Mouse (Mus musculus): ENCODE data around the gene Slc35f1. TPM values are rescaled to one million over a fixed set of nuclear protein-coding genes. Genes with fewer than 3 reads are reported as not detected.
A peak's percentile ranks its signal among the peaks of the same experiment; 100 is the strongest.

The Slc35f1 gene
- polyA plus RNA-seq, 1 experiment from 2014 or later = 0.05 TPM

- H3K27me3 ChIP-seq (replicated peaks; ENCODE audit: insufficient read depth, low read length) = no peaks in the 10 kb centered on the region
These were observed 53.5 kb downstream of the Slc35f1 start for GRCm38 (mm10) chr10:52743831-52744230.

GRCm38 (mm10) chr10:52748028-52748597 lies 57.8 kb downstream of the Slc35f1 start:
- ATAC-seq = no peak
- no peak overlapping the region for H3K4me2 ChIP-seq (replicated peaks; ENCODE audit: low read depth, low read length)
- no peaks in the 10 kb centered on the region for H3K27me3 ChIP-seq (replicated peaks; ENCODE audit: insufficient read depth, low read length)
- no peak overlapping the region for H3K27ac ChIP-seq (ENCODE audit: low read length)
- 80% methylated on average over 4 of the region's 4 CpGs for WGBS
- H3K36me3 ChIP-seq (ENCODE audit: insufficient read depth, low read length) = no peaks in the 10 kb centered on the region
- TF ChIP-seq CTCF (IDR thresholded peaks at IDR 0.05) = no peak
- no peak for TF ChIP-seq EP300 (IDR thresholded peaks at IDR 0.05)
- DNase-seq (ENCODE audit: low spot score) = no peak
- H3K9ac ChIP-seq (replicated peaks; ENCODE audit: low read depth) = no peak overlapping the region
- no peak overlapping the region for H3K4me3 ChIP-seq (ENCODE audit: low read depth, low read length)
- no peaks in the 10 kb centered on the region for H3K9me3 ChIP-seq (ENCODE audit: low read length)
- no peaks in the 10 kb centered on the region for H3K4me1 ChIP-seq (ENCODE audit: insufficient read depth, low read depth, low read length)

More at GRCm38 (mm10) chr10:52743831-52744230, 53.5 kb downstream of the Slc35f1 start:
- DNase-seq (ENCODE audit: low spot score) (no peak), ATAC-seq (no peak)
- Histone ChIP-seq H3K36me3 (ENCODE audit: insufficient read depth, low read length) (no peaks in the 10 kb centered on the region), H3K4me2 (replicated peaks; ENCODE audit: low read depth, low read length) (no peak overlapping the region), H3K4me1 (ENCODE audit: insufficient read depth, low read depth, low read length) (no peaks in the 10 kb centered on the region), H3K4me3 (ENCODE audit: low read depth, low read length) (no peak overlapping the region), H3K27ac (ENCODE audit: low read length) (no peak overlapping the region), H3K9me3 (ENCODE audit: low read length) (no peaks in the 10 kb centered on the region), H3K9ac (replicated peaks; ENCODE audit: low read depth) (no peak overlapping the region)
- WGBS = 98% methylated on average over 3 of the region's 3 CpGs
- TF ChIP-seq CTCF (IDR thresholded peaks at IDR 0.05) (no peak), EP300 (IDR thresholded peaks at IDR 0.05) (no peak)

GRCm38 (mm10) chr10:52755949-52756679 lies 65.8 kb downstream of the Slc35f1 start:
- no peak overlapping the region for H3K4me3 ChIP-seq (ENCODE audit: low read depth, low read length)
- 45% methylated on average over 13 of the region's 13 CpGs for WGBS
- H3K27me3 ChIP-seq (replicated peaks; ENCODE audit: insufficient read depth, low read length) = no peaks in the 10 kb centered on the region
- H3K36me3 ChIP-seq (ENCODE audit: insufficient read depth, low read length) = no peaks in the 10 kb centered on the region
- TF ChIP-seq EP300 (IDR thresholded peaks at IDR 0.05) = no peak
- TF ChIP-seq CTCF (IDR thresholded peaks at IDR 0.05) = no peak
- no peaks in the 10 kb centered on the region for H3K4me1 ChIP-seq (ENCODE audit: insufficient read depth, low read depth, low read length)
- H3K4me2 ChIP-seq (replicated peaks; ENCODE audit: low read depth, low read length) = no peak overlapping the region
- no peak overlapping the region for H3K9ac ChIP-seq (replicated peaks; ENCODE audit: low read depth)
- H3K9me3 ChIP-seq (ENCODE audit: low read length) = no peaks in the 10 kb centered on the region
- ATAC-seq (no peak), DNase-seq (ENCODE audit: low spot score) (no peak)
- H3K27ac ChIP-seq (ENCODE audit: low read length) = no peak overlapping the region

GRCm38 (mm10) chr10:52757496-52758260 lies 67.3 kb downstream of the Slc35f1 start:
- WGBS = 86% methylated on average over 4 of the region's 4 CpGs
- Histone ChIP-seq H3K36me3 (ENCODE audit: insufficient read depth, low read length) (no peaks in the 10 kb centered on the region), H3K9me3 (ENCODE audit: low read length) (no peaks in the 10 kb centered on the region), H3K4me1 (ENCODE audit: insufficient read depth, low read depth, low read length) (no peaks in the 10 kb centered on the region), H3K27me3 (replicated peaks; ENCODE audit: insufficient read depth, low read length) (no peaks in the 10 kb centered on the region), H3K4me2 (replicated peaks; ENCODE audit: low read depth, low read length) (no peak overlapping the region), H3K27ac (ENCODE audit: low read length) (no peak overlapping the region), H3K9ac (replicated peaks; ENCODE audit: low read depth) (no peak overlapping the region), H3K4me3 (ENCODE audit: low read depth, low read length) (no peak overlapping the region)
- ATAC-seq (no peak), DNase-seq (ENCODE audit: low spot score) (no peak)
- TF ChIP-seq EP300 (IDR thresholded peaks at IDR 0.05) = no peak
- TF ChIP-seq CTCF (IDR thresholded peaks at IDR 0.05) = no peak

- H3K4me2 ChIP-seq (replicated peaks; ENCODE audit: low read depth, low read length) = no peak overlapping the region
- no peaks in the 10 kb centered on the region for H3K36me3 ChIP-seq (ENCODE audit: insufficient read depth, low read length)
- H3K27me3 ChIP-seq (replicated peaks; ENCODE audit: insufficient read depth, low read length) = no peaks in the 10 kb centered on the region
- H3K9ac ChIP-seq (replicated peaks; ENCODE audit: low read depth) = no peak overlapping the region
- H3K9me3 ChIP-seq (ENCODE audit: low read length) = no peaks in the 10 kb centered on the region
- no peak overlapping the region for H3K4me3 ChIP-seq (ENCODE audit: low read depth, low read length)
- ATAC-seq = no peak
- WGBS = 24% methylated on average over 4 of the region's 4 CpGs
- H3K4me1 ChIP-seq (ENCODE audit: insufficient read depth, low read depth, low read length) = no peaks in the 10 kb centered on the region
- DNase-seq (ENCODE audit: low spot score) = peak; percentile 54
- TF ChIP-seq EP300 (IDR thresholded peaks at IDR 0.05) = no peak
- TF ChIP-seq CTCF (IDR thresholded peaks at IDR 0.05) = peak; percentile 61
- no peak overlapping the region for H3K27ac ChIP-seq (ENCODE audit: low read length)
These were observed 68.3 kb downstream of the Slc35f1 start for GRCm38 (mm10) chr10:52758589-52758988.

- H3K4me3 ChIP-seq (ENCODE audit: low read depth, low read length) = no peak overlapping the region
- DNase-seq (ENCODE audit: low spot score) (no peak), ATAC-seq (no peak)
- no peaks in the 10 kb centered on the region for H3K4me1 ChIP-seq (ENCODE audit: insufficient read depth, low read depth, low read length)
- no peaks in the 10 kb centered on the region for H3K36me3 ChIP-seq (ENCODE audit: insufficient read depth, low read length)
- H3K27ac ChIP-seq (ENCODE audit: low read length) = no peak overlapping the region
- H3K4me2 ChIP-seq (replicated peaks; ENCODE audit: low read depth, low read length) = no peak overlapping the region
- WGBS = 100% methylated on average over 1 of the region's 1 CpGs
- H3K27me3 ChIP-seq (replicated peaks; ENCODE audit: insufficient read depth, low read length) = no peaks in the 10 kb centered on the region
- no peaks in the 10 kb centered on the region for H3K9me3 ChIP-seq (ENCODE audit: low read length)
- TF ChIP-seq EP300 (IDR thresholded peaks at IDR 0.05) (no peak), CTCF (IDR thresholded peaks at IDR 0.05) (no peak)
- H3K9ac ChIP-seq (replicated peaks; ENCODE audit: low read depth) = no peak overlapping the region
These were observed 70.2 kb downstream of the Slc35f1 start for GRCm38 (mm10) chr10:52760527-52760926.
